Mouse (Mus musculus) embryonic fibroblast, embryonic 13.5 days (primary cell): Measurements from ENCODE around the gene Pank4. TPM values are rescaled to one million over a fixed set of nuclear protein-coding genes. Genes with fewer than 3 reads are reported as not detected.

Experiments used
- H3K27ac ChIP-seq: 2 replicates; pipeline ENCODE4 v1.5.1; 2012; ENCODE audit warnings: low read length, control low read depth, inconsistent platforms; ENCODE audit not compliant: insufficient read depth
- H3K4me1 ChIP-seq: 2 replicates; pipeline ENCODE4 v1.6.1; 2011; ENCODE audit warnings: low read length; ENCODE audit not compliant: control insufficient read depth, insufficient read depth
- H3K4me3 ChIP-seq: 2 replicates; pipeline ENCODE4 v1.5.1; 2011; ENCODE audit warnings: mild to moderate bottlenecking, control low read depth, low read length; ENCODE audit not compliant: insufficient read depth
- CTCF ChIP-seq: IDR thresholded peaks from 2 replicates; pipeline ENCODE4 v1.5.1; 2011; ENCODE audit warnings: mild to moderate bottlenecking, control low read depth, low read length, moderate library complexity, borderline replicate concordance; ENCODE audit not compliant: insufficient read depth
- POLR2A ChIP-seq: IDR thresholded peaks from 2 replicates; pipeline ENCODE4 v1.6.1; 2011; ENCODE audit warnings: low read depth, mild to moderate bottlenecking, control low read depth, low read length, moderate library complexity
- polyA plus RNA-seq: library from polyadenylated mRNA; stranded (reverse); fragments of >200 nt; gene quantifications from 2 replicates; pipeline ENCODE4 v1.2.4, GENCODE M21; 2011; ENCODE audit warnings: low read depth; ENCODE audit not compliant: missing spikeins, insufficient read length

Pank4 gene
- polyA plus RNA-seq, 1 experiment = 19.8 TPM

DNA sequence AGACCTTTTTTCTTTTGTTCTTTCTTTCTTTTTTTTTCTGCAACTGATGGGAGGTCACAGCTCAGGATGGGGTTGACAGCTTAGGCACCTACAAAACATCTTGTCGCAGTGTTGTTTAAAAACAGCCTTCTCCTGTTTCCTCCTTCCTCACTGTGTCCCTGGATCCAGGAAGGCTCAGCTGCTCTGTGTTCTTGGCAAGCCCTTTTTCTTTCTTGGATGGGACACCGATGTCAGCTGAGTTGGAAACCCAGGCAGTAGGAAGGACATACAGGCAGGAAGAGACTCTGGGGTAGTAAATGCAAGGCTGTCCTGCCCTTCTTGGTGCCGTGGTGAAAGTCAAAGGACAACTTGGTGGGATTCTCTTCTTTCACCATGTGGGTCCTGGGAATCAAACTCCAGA, 1.9 kb downstream of the Pank4 start:
- H3K27ac ChIP-seq = no peak overlapping the region
- no peak overlapping the region for H3K4me3 ChIP-seq
- no peaks in the 10 kb centered on the region for H3K4me1 ChIP-seq
- TF ChIP-seq POLR2A = no peak
- TF ChIP-seq CTCF = no peak

DNA sequence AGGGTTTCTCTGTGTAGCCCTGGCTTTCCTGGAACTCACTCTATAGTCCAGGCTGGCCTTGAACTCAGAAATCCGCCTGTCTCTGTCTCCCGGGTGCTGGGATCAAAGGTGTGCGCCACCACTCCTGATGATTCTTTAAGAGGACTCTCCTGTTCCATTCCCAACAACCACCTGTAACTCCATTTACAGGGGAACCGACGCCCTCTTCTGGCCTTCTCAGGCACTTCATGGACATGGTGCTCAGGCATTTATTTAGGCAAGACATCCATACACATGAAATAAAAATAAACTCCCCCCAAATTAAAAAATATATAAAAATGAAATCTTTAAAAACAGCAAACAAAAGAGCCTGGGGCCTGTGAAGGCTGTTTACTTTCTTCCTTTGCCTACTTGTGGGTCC, 3.2 kb downstream of the Pank4 start:
- TF ChIP-seq CTCF (no peak), POLR2A (no peak)
- H3K4me3 ChIP-seq = no peak overlapping the region
- H3K4me1 ChIP-seq = no peaks in the 10 kb centered on the region
- no peak overlapping the region for H3K27ac ChIP-seq

DNA sequence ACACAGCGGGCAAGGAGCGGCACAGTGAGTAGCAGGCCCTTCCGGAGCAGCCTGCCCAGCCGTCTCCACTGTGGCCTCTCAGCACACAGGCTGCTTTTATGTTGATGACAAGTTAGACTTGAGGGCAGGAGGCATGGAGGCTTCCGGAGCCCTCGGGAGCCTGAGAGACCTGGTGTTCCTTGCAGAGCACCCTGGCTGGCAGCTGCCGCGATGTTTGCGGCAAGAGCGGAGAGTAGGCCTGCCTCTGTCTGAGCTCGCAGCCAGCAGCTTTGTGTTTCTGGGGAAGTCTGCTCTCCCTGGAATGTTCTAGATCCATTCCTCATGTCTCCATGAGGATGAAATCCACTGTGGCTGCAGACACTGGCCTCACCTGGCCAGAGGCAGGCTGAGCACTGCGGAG, 8.6 kb downstream of the Pank4 start:
- Histone ChIP-seq H3K4me3 (no peak overlapping the region), H3K4me1 (no peaks in the 10 kb centered on the region), H3K27ac (no peak overlapping the region)
- TF ChIP-seq POLR2A = no peak
- no peak for TF ChIP-seq CTCF

DNA sequence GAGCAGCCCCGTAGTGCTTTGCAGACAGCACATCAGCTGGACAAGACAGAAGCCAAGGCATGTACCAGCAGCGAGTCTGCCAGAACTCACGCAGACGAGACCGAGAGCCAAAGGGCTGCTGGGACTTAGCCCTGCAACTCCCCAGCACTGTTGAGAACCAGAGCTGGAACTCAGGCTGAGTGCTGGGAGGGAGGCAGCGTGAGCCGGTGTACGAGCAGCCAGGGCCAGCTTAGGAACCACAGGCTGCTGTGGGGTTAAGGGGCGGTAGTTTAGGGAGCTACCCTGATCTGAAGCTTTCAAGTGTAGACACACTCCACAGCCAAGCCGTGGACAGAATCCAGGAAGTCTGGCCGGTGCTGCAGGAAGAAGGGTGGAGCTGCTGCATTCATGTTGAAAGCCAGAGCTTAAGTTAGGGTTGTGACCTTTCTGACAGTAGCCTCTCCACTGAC, 10.3 kb downstream of the Pank4 start:
- Histone ChIP-seq H3K4me1 (no peaks in the 10 kb centered on the region), H3K4me3 (no peak overlapping the region), H3K27ac (no peak overlapping the region)
- TF ChIP-seq CTCF (no peak), POLR2A (no peak)

DNA sequence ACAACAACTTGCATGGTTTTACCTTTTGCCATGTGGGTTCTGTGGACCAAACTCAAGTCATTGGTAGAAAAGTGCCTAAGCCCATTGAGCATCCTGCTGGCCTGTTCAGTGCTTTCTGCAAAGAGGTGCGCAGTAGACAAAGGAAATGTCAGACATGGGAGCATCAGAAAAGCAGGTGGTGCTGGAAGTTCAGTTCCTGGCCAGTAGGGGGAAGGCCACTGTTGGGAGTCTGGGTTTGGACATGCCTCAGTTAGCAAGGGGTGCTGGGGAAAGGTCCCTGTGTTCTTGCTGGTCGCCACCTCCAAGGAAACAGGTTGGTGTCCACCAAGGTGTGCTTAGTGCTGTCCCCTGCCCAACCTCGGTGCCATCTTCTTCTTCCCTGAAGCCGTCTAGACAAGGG, 16.2 kb downstream of the Pank4 start:
- no peak overlapping the region for H3K27ac ChIP-seq
- peak; percentile 20; the same call in 1 of the 2 replicates for TF ChIP-seq CTCF
- no peak for TF ChIP-seq POLR2A

DNA sequence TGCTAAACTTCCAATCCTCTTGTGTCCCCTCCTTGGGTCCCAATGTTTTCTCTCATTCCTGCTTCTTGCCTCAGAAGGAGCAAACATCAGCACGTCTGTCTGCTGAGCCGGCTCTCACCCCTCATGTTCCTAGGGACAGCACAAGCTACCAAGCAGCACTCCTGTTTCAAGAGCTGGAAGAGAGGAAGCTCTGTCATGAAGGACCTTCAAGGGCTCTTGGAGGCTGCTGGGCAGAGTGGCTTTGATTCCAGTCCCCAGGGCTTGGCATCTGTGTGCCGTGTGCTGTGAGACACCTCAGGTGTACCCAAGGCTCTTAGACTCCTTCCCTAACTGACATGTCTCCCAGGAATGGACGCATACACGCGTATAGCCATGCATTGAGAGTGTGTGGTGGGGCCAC, 17.2 kb downstream of the Pank4 start:
- TF ChIP-seq POLR2A (no peak), CTCF (no peak)
- Histone ChIP-seq H3K4me3 (no peak overlapping the region), H3K4me1 (no peaks in the 10 kb centered on the region), H3K27ac (no peak overlapping the region)

More for the DNA sequence above, 16.2 kb downstream of the Pank4 start:
- Histone ChIP-seq H3K4me1 (no peaks in the 10 kb centered on the region), H3K4me3 (no peak overlapping the region)

DNA sequence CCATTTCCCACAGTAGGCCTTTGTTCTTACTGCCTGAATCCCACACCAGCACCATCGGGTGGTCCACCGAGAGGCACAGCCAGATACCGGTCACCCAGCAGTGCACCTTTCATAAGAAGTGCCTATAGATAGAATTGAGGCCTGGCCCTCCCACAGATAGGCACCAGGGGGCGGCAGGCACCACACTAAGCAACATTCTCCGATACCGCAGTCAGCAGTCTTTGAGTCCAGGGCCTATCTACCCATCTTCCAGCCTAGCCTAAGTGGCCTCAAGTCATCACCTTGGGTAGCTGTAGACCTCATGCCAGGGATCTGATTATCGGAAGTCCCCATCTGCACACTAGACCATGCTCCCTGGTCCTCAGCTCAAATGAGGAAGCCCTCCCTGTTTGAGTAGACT, 17.6 kb downstream of the Pank4 start:
- TF ChIP-seq POLR2A (no peak), CTCF (peak; percentile 84)
- Histone ChIP-seq H3K27ac (no peak overlapping the region), H3K4me3 (no peak overlapping the region), H3K4me1 (no peaks in the 10 kb centered on the region)

DNA sequence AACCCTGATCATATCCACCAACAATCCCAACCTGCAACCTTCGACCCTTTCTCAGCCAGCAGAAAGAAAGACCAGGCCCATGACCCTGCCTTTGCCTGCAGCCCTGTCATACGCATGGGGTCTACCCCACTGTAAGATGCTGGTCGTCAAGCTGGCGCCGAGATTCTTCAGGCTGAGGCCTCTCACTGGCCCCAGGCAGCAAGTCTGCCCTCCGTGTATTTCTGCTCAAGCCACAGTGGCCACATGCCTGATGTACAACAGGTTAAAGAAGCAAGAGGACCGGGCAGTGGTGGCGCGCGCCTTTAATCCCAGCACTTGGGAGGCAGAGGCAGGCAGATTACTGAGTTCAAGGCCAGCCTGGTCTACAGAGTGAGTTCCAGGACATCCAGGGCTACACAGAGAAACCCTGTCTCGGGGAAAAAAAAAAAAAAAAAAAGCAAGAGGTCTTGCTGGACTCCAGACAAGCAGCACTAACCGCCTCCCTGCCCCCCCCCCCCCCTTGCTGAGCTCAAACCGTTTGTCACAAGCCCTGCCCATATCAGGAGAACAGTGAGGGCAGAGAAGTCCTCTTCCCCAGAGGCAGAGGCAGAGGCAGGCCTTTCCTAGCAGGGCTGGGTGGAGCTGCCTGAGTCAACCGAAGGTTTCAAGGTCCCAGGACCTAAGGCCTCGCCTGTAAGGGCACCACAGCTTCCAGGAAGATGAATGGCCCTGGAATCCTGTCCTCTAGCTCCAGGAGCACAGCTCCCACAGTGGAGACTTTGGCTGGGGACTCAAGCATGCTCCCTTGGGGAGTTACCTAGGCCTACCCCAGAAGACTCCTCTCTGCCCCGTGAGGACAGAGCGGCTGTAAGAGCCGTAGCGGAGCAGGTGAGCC, 18.6 kb downstream of the Pank4 start:
- TF ChIP-seq POLR2A (no peak), CTCF (no peak)
- Histone ChIP-seq H3K4me3 (no peak overlapping the region), H3K27ac (no peak overlapping the region), H3K4me1 (no peaks in the 10 kb centered on the region)

DNA sequence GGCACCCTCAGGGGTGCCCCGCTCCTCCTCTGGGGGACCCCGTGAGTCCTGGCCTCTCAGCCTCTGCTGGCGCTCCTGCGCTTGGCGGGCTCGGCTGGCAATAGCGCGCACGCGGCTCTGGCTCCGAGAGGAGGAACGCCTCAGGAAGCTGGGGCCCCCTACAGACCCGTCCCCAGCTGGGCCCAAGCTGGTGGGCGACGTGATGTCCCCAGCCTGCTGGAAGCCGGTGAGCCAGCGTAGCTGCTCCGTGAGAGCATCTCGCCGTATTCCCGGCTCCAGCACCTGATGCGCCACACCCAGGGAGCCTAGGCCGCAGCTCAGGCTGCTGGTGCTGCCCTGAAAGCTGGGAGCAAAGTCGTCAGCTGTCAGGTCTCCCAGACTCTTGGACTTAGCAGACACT, 19.8 kb downstream of the Pank4 start:
- no peak overlapping the region for H3K27ac ChIP-seq
- H3K4me1 ChIP-seq = no peaks in the 10 kb centered on the region
- no peak overlapping the region for H3K4me3 ChIP-seq
- TF ChIP-seq POLR2A = no peak
- TF ChIP-seq CTCF = no peak

DNA sequence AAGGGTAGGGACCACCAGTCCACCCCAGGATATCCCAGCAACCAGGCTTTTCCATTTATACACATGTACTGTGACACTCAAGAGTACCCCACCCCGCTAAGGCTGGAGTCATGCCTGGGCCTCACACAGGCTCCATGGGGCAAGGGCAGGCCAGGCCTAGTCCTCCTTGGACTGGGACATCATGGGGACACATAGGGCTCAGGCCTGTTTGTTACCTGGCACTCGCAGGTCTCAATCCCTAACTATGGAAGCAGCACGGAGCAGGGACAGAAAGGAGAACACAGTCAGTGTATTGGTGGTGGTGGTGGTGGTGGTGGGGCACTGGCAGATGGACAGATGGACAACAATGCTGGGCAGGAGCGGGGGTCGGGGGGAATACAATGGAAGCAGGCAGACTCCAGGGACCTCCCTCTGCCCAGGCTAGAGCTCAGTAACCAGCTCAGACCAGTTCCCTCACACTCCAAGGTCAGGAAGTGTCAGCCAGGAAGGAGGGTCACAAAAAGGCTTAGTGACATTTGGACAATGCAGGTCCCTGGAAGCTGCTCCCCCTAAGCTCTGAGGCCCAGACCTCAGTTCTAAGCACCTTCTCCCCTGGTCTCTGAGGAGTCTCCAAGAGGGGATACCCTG, 21.3 kb downstream of the Pank4 start:
- H3K4me1 ChIP-seq = no peaks in the 10 kb centered on the region
- no peak overlapping the region for H3K4me3 ChIP-seq
- TF ChIP-seq CTCF (no peak), POLR2A (no peak)
- H3K27ac ChIP-seq = no peak overlapping the region
